Mouse (Mus musculus): ENCODE measurements around the gene Vmn1r235.
"Not testable (repeated sequence)": the region's sequence is repeated elsewhere in the genome, so short reads cannot be mapped to it uniquely, and the experiment has no call there.

Gene Vmn1r235

DNA sequence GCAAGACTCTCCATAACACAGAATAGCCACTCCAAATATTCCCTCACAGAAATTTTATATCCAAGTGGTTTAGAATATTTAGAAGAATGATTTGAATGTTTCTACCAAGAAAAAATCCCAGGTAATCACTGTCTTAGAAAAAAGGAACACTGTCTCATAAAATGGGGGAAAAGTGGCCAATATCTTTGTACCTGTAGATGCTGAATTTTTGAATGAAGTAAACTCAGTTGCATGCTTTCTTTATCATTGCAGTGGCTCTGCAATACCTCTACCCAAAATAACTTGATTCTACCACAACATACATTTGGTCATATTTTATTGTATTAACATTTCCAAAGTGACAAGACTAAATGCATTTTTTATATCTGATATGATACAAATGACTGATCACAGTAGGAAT lies at the start of gene Vmn1r235:
Vmn1r235 (plus strand) TSS at position 301 of the 400 bp plus-strand sequence.
- DNase-seq (ENCODE audit: low spot score in 2 of 2), result no peak

- DNase-seq (ENCODE audit: low spot score in 2 of 2), result not testable (repeated sequence)
These were observed 45.1 kb upstream of the Vmn1r235 start for GRCm38 (mm10) chr17:21211081-21211480.

- DNase-seq (ENCODE audit: low spot score in 2 of 2), result no peak
These were observed 30.4 kb upstream of the Vmn1r235 start, which contains the start of gene Vmn1r234 for GRCm38 (mm10) chr17:21225787-21226186. Gene Vmn1r234 (plus strand): TSS chr17:21226087.

DNA sequence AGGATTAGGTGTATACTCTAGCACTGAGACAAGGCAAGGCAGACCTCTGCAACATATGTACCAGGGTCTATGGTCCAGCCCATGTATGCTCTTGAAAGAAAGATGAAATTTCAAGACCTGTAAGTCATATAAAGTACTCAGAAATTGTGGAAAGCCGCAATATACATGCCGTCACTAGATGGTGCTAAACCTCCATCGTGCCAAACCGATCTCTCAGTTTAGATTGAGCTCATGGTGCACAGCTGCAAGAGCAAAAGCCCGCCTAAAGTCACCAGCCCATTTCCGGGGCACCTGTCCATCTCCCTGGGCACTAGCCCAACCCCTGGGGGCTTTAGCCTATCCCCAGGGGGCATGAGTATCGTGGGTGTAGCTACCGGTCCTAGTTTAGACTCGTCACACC lies 24.6 kb upstream of the Vmn1r235 start:
- DNase-seq (ENCODE audit: low spot score in 2 of 2), result peak in 1 of 2 experiments; percentile 56

DNA sequence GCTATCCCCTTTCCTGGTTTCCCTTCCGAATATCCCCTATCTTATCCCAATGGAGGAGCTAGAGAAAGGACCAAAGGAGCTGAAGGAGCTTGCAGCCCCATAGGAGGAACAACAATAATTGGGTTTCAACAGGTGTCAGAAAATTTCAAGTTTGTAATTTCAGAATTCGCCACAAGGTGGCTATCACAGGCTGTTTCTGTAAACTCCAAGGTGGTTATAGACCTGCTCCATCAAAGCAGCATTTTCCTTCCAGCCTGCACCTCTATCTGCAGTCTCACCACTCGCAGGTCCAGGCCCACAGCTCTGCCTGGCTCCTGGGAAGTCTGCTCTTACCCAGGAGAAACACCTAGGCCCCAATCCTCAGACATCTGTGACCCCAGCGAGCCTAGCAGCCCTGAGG lies 15.9 kb downstream of the Vmn1r235 start:
- DNase-seq (ENCODE audit: low spot score in 2 of 2), result peak; percentile 22 to 78

DNA sequence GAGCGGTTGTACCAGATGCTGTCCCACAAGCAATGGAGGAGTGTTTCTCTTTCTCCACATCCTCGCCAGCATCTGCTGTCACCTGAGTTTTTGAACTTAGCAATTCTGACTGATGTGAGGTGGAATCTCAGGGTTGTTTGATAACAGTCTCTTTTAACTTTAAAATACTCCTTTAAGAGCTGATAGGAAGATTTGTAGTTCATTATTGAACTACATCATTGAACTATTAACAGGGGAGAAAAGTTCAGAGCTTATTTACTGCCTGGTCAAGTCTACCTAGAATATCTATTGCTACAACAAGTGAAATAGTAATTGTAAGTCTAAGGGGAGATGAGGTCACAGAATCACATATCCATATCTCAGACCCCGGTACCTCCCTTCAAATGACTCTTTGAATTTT lies 26.4 kb downstream of the Vmn1r235 start, which contains the start of gene Vmn1r236:
Vmn1r236 (plus strand) TSS at position 301 of the 400 bp plus-strand sequence.
- no peak for DNase-seq (ENCODE audit: low spot score in 2 of 2)

DNA sequence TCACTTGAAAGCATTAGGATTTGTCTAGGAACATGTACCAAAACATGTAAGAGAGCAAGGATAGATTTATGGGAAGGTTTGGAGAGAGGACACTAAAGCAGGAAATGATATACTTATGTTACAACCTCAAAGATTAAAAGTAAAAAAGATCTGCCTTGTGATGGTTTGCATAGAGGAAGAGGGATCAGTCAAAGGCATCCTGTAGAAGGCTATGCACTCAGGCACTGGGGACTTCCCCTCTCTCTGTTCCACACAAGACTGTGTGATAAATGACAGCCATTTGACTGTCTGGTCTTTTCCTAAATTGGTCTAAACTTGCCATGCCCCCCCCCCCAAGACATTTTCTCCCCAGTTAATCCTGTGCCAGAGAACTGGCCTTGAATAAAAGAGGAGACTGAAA lies 28.2 kb downstream of the Vmn1r235 start:
- no peak for DNase-seq (ENCODE audit: low spot score in 2 of 2)

DNA sequence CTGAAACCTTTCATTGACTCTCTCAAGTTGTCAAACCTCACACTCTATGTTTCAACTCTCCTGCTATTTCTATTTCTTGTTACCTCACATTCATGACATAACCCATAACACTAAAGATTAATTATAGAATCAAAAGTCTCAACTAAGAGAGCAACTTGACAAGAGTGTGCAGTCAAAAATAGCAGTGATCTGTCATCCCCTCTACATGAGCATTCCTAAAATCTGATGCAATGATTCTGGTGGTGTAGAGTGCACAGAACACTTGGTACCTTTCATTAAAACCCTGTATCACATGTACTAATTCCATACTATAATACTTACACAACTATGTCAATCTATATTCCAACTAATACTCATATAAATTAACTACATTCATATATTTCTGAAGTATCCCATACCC lies 33.5 kb downstream of the Vmn1r235 start:
- DNase-seq (ENCODE audit: low spot score in 2 of 2), result no peak

- no peak for DNase-seq (ENCODE audit: low spot score in 2 of 2)
These were observed 55.4 kb downstream of the Vmn1r235 start, which contains the start of gene Vmn1r237 for GRCm38 (mm10) chr17:21311565-21311964. Gene Vmn1r237 (plus strand): TSS chr17:21311865.
